Mouse (Mus musculus): ENCODE data around the gene Aph1a.
"Not testable (repeated sequence)": the region's sequence is repeated elsewhere in the genome, so short reads cannot be mapped to it uniquely, and the experiment has no call there.

Gene Aph1a

GRCm38 (mm10) chr3:95889664-95890063, 4.1 kb upstream of the Aph1a start:
- no peak for DNase-seq

DNA sequence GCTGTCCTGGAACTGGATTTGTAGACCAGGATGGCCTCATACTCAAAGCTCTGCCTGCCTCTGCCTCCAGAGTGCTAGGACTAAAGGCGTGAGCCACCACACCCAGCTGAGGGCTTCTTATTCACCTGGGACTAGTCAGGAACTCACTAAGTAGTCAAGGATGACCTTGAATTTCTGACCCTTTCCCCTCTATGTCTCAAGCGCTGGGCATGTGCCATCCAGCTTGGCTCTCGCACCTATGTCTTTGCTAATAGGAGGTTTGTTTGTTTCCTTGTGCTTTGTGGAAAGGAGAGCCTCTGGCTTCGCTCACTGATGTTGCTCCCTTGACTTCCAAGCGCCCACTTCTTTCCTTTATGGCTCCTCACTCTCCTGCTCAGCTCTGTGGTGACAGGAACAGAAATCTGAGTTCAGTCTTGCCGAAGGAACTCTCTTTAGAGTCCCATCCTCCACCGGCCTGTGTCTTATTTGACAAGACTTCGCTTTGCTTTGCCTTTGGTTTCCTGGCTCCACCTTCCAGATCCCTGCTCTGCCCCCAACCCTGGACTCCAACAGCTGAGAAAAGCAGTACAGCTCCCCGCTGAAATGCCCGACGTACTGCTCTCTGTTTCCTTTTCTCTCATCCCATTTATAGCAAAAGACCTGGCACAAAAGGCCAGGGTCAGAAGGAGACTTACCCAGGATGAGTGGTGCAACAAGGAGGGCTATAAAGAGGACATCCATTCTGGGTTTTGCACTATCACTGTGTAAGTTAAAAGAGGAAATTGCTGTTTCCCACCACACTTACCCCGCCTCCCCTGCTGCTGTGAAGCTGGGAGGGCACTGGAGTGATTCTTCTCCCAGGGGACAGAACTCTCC, 2.3 kb upstream of the Aph1a start, which contains the start of gene BC028528:
BC028528 (minus strand) TSS at position 795 of the 855 bp plus-strand sequence.
- DNase-seq, result peak; percentile 98

GRCm38 (mm10) chr3:95892066-95893052, 1.4 kb upstream of the Aph1a start:
- DNase-seq, result peak; percentile 95

- peak; percentile 96 for DNase-seq
Measured at GRCm38 (mm10) chr3:95893126-95893525, 643 bp upstream of the Aph1a start.

DNA sequence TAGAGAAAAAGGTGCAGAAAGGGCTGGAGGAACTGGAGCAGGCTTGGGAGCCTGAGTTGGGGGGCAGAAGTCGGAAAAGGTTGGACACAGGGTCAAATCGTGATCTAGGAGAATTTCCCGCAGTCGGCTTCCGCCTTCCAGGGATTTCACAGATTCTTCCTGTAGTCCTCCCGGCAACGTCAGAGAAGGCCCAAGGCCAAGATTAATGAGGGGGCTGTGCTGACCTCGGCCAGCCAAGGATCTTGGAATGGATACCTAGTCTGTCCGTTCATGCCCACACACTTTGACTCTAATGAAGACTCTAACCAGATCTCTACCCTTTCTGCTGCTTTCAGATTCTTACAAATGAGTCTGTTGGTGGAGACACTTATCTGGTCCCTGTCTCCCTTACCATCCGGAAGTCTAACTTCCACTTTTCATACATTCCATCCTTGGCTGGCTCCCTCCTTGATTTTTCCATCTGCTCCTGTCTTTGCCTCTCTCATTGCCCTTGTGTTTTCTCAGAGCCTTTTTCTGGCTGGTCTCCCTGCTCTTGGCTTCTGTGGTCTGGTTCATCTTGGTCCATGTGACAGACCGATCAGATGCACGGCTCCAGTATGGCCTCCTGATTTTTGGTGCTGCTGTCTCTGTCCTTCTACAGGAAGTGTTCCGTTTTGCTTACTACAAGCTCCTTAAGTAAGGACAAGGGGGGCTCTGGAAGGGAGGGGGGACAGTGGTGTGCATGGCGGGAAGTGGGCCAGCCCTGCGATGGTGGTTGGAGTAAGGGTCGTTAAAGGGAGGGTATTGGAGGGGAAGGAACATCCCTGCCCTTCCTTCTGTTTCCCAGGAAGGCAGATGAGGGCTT, 770 bp downstream of the Aph1a start:
- DNase-seq, result peak; percentile 98

GRCm38 (mm10) chr3:95895501-95895900, 1.7 kb downstream of the Aph1a start:
- DNase-seq, result peak; percentile 90

GRCm38 (mm10) chr3:95899800-95900524, 6.2 kb downstream of the Aph1a start:
- DNase-seq, result peak; percentile 90

GRCm38 (mm10) chr3:95901616-95902372, 8.0 kb downstream of the Aph1a start:
- DNase-seq, result peak; percentile 94

- peak; percentile 93 for DNase-seq
Measured at GRCm38 (mm10) chr3:95902373-95902625, 8.5 kb downstream of the Aph1a start.

DNA sequence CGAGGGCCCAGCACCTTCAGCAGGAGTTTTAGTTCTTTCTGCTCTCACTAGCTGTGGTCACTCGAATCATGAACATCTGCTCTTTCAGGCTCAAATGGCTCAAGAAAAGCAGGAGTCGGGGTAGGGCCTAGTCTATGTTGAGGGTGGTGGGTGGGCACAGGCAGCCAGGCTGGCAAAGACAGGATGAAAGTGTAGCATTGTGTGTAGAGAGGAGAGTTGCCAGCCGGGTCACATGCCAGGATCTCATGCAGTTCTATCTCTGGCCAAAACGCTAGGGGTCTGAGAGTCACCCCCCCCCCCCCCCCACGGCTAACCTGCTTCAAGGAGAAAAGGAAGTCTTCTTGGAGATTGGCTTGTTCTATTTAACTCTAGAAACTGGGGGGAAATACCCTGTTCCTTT, 8.9 kb downstream of the Aph1a start:
- DNase-seq, result peak; percentile 93

- DNase-seq, result peak; percentile 93
Measured at GRCm38 (mm10) chr3:95903753-95904502, 10.2 kb downstream of the Aph1a start.

GRCm38 (mm10) chr3:95904568-95904967, 10.8 kb downstream of the Aph1a start, which contains the start of gene Car14:
TSS of gene Car14 (minus strand) at chr3:95904691.
- peak; percentile 97 for DNase-seq

DNA sequence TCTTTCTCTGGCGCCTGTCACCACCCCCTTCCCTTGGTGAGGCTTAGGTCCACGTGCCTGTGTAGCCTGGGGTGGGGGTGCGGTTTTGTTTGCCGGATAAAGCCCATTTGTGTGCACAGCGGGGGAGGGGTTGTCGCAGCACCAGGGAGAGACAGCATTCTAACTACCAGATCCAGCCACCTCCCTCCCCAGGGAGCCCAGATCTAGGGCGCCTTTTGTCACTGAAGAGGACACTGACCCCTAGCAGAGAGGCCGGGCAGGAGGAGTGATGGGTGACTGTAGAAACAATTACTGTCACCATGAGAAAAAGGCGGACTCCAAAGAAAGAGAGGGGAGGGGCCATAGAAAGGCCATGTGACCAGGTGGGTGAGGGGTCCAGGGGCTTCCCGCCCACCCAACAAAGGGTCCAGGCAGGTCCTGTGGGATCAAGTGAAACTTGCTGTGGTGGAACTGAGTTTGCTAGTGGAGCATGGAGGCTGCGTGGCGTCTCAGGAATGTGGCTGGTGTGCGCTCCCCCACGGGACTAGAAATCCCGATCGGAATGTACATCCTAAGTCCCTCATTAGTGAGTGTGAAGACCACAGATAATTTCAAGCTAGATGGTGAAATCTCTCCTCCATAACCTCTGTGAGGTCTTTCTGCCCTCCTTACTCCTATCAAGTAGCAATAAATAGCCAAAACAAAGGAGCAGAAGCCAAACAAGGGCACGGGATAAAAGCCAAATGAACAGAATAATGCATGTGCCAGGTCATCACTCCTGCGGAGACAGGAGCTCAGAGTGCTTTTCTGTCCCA, 11.6 kb downstream of the Aph1a start:
- DNase-seq, result peak; percentile 96

DNA sequence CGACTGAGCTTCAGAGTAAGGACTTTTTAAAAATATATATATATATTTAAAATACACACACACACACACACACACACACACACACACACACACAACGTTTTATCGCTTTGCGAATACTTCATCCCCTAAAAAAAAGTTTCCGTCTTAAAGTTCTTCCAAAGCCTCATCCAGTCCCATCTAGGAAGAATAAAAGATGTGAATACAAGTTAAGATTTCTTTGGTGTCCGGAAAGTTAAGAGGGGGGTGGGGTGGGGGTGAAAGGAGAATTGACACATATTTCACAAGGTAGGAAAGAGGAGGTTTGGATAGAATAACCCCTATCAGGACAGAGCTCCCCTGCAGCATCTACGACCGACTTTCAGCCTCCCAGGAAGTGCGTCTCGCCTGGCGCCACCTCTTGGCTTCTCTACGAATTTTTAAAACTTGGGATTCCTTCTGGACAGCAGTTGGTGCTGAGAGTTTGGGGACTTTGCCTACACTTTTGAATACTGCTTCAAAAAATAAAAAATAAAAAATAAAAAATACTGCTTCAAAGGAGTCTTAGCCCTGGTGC, 12.2 kb downstream of the Aph1a start:
- peak; percentile 93 for DNase-seq

DNA sequence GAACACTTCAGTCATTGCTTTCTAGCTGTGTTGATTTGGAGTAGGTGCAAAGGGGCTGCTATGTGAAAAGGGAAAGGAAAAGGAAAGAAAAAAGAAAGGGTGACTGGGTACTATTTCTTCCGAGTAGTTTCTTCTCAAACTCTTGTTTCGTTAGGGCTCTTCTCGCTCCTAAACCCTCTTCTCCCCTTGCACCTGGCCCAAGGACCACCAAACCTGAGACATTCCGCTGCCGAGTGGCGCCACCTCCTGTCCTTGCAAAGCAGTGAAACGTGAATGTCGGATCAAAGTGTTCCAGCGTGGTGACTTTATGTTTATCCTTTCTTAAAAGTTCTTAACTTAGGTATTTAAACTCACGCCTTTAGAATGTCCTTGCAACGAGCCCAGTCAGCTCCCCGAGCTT, 13.1 kb downstream of the Aph1a start:
- peak; percentile 89 for DNase-seq

DNA sequence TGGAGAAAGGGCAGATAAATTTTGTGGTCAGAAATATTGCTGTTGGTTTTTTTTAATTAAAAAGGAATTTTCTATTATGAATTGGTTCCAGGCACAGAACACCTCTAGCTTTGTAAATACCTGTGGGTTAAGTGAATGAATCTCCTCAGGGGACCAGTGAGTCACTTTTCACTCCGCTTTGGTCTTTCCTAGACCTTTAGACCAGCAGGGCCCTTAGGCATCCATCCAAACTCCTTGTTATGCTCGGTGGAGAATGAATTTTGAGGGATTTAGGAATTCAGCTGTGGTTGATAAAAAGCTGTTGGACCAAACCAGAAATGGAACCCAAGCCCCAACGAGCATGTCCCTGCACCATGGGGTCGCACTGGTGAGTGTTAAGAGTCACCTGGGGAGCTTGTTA, 13.8 kb downstream of the Aph1a start:
- no peak for DNase-seq

GRCm38 (mm10) chr3:95914706-95915105, 20.9 kb downstream of the Aph1a start:
- no peak for DNase-seq

- no peak for DNase-seq
Measured at GRCm38 (mm10) chr3:95916760-95917159, 23.0 kb downstream of the Aph1a start.

DNA sequence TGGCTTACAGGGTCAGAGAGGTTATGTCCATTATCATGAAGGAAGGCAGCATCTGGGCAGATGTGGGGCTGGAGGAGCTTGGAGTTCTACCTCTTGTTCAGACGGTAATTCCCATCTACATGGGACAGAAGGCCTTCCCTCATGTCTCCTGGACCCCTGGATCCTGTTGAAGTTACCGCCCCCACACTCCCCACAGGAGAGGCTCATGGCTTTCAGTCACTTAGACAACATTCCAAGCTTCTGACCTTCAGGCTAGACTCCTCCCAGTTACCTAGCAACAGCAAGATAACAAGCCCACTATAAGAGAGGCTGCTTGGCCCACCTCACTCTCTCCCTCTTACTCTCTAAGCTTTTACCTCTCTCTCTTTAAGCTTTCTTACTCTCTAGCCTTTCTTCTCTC, 26.8 kb downstream of the Aph1a start:
- DNase-seq, result not testable (repeated sequence)
